Mouse (Mus musculus) heart, adult 2 months (tissue): Measurements from ENCODE around the gene Gabarapl1. TPM values are rescaled to one million over a fixed set of nuclear protein-coding genes. Genes with fewer than 3 reads are reported as not detected.

Source experiments
- DNase-seq, 2 experiments: peaks; one replicate each; pipeline ENCODE4 v3.0.0; 2021
- H3K27ac ChIP-seq: fragments of 200-600 bp; 2 replicates; pipeline ENCODE4 v1.8.1; 2022
- H3K27me3 ChIP-seq: fragments of 200-500 bp; 2 replicates; pipeline ENCODE4 v1.6.1; 2012; ENCODE audit warnings: mild to moderate bottlenecking, low read length, inconsistent platforms, mixed read lengths; ENCODE audit not compliant: control insufficient read depth, insufficient read depth
- H3K36me3 ChIP-seq: fragments of 200-500 bp; 2 replicates; pipeline ENCODE4 v1.6.1; 2012; ENCODE audit warnings: low read length, inconsistent platforms; ENCODE audit not compliant: control insufficient read depth, insufficient read depth
- H3K4me1 ChIP-seq: fragments of 200-500 bp; 2 replicates; pipeline ENCODE4 v1.6.1; 2011; ENCODE audit warnings: low read length; ENCODE audit not compliant: control insufficient read depth, insufficient read depth
- H3K4me3 ChIP-seq: fragments of 200-600 bp; 2 replicates; pipeline ENCODE4 v1.8.1; 2022
- H3K79me2 ChIP-seq: fragments of 200-500 bp; replicated peaks from 2 replicates; pipeline ENCODE4 v1.6.1; 2012; ENCODE audit warnings: mild to moderate bottlenecking, inconsistent platforms, low read length, moderate library complexity, mixed read lengths; ENCODE audit not compliant: control insufficient read depth, insufficient read depth
- H3K9ac ChIP-seq: fragments of 200-500 bp; 2 replicates; pipeline ENCODE4 v1.6.1; 2012; ENCODE audit warnings: low read depth, mild to moderate bottlenecking, control low read depth, inconsistent platforms, low read length, mixed read lengths
- CTCF ChIP-seq: fragments of 200-600 bp; IDR thresholded peaks from 2 replicates; pipeline ENCODE4 v1.8.1; 2022; ENCODE audit warnings: antibody characterized with exemption, mild to moderate bottlenecking, moderate library complexity
- EP300 ChIP-seq: fragments of 200-500 bp; IDR thresholded peaks from 2 replicates; pipeline ENCODE4 v1.6.1; 2011; ENCODE audit warnings: low read depth, low read length, control low read depth; ENCODE audit not compliant: insufficient read depth
- POLR2A ChIP-seq: fragments of 200-500 bp; IDR thresholded peaks from 2 replicates; pipeline ENCODE4 v1.6.1; 2011; ENCODE audit warnings: mild to moderate bottlenecking, low read depth, low read length, control low read depth; ENCODE audit not compliant: insufficient read depth
- WGBS: fragments of 180-500 bp; shearing (Covaris S2); methylation state at CpG from one replicate; pipeline ENCODE4 v1.1.7; 2018; 5-methylcytosine and 5-hydroxymethylcytosine counted together
- intact Hi-C: fragments of 180-260 bp; cut with DNase I; formaldehyde crosslinking; loops from one replicate; pipeline ENCODE4 v1.15.1; 2025
- polyA plus RNA-seq: library from polyadenylated mRNA; depleted of rRNA; stranded (reverse); fragments of >200 nt; gene quantifications from 2 replicates; pipeline ENCODE4 v1.2.3, GENCODE M21; 2012
- total RNA-seq, 2 experiments: library from RNA; stranded (reverse); gene quantifications; 2 replicates each; pipeline ENCODE4 v1.2.3; 2021

The Gabarapl1 gene
- total and polyA plus RNA-seq, 3 experiments: 63.7 to 166 (median 118) TPM

DNA sequence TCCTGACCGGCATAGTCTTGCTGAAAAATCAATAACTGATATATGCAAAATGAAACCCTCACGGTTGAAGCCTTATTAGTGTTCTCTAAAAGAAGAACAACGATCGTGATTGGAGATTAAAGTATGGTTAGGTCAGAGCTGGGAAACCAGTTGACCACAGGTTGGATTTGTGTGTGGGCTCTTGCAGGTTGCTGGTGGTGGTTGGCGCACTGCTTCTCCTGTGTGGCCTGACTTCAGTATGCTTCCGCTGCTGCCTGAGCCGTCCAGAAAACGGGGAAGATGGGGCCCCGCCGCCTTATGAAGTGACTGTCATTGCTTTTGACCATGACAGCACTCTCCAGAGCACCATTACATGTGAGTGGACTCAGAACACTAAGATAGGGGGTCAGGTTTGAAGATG is 16.6 kb upstream of the Gabarapl1 start:
- Histone ChIP-seq H3K79me2 (no peaks in the 10 kb centered on the region), H3K9ac (no peak overlapping the region), H3K4me1 (no peaks in the 10 kb centered on the region), H3K27ac (no peak overlapping the region), H3K4me3 (no peak overlapping the region), H3K27me3 (no peaks in the 10 kb centered on the region), H3K36me3 (no peaks in the 10 kb centered on the region)
- WGBS: 89% methylated on average over 10 of the region's 10 CpGs
- DNase-seq: no peak
- intact Hi-C loops: no loop called here
- TF ChIP-seq POLR2A: no peak
- no peak for TF ChIP-seq CTCF
- no peak for TF ChIP-seq EP300

DNA sequence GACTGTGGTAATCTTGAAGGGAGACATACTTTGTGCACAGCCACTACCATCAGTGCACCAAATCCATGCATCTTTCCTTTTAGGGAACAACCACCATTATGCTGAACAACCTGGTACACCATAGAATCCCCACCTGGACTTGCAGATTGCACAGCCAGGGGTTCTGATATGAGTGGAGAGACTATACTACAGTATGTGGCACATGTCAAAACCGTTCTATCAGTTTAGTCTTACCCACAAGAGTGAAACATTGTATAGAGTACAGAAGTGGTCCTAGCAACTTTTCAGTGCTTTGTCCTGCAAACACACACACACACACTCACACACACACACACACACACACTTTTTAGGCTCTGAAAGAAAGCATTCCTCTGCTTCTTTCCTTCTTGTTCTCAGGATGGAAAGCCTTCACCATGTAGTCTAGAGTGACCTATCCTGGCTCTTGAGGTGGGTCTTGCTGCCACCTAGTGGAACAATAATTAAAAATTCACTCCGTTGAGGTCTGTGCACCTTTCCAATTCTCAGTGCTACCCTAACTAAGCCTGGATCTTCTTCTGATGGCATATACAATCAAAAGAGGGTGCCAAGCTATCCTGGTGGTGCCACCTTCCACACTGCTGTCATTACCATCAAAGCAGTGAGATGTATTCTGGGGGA is 15.1 kb upstream of the Gabarapl1 start:
- Histone ChIP-seq H3K4me3 (no peak overlapping the region), H3K9ac (no peak overlapping the region), H3K27me3 (no peaks in the 10 kb centered on the region), H3K79me2 (no peaks in the 10 kb centered on the region), H3K4me1 (no peaks in the 10 kb centered on the region), H3K27ac (no peak overlapping the region), H3K36me3 (no peaks in the 10 kb centered on the region)
- TF ChIP-seq CTCF (peak; percentile 74), POLR2A (no peak), EP300 (no peak)
- intact Hi-C loops: loop anchor here (1.0 to 2.0 kb wide), 3 partner anchors 41 to 125 kb away; no protein-coding TSS in a partner anchor
- 48% methylated on average over 2 of the region's 2 CpGs for WGBS
- no peak for DNase-seq

DNA sequence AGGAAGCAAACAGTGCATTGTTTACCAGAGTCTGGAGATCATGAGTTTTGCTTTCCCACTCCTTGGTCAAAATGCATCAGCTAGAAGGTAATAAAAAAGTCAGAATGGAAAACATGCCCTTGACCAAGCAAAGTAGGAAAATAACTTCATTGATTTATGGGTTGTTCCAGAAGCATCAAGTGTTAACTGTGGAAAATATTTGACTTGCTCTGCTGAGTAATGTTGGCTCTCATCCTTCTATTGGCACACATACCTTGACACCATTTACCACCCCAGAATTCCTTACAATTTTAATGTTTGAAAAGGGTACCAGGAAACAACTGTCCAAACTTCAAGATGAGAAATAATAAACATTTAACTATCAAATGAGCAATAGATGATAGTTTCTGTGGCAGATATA is 6.9 kb upstream of the Gabarapl1 start:
- no peaks in the 10 kb centered on the region for H3K27me3 ChIP-seq
- DNase-seq: no peak
- H3K9ac ChIP-seq: no peak overlapping the region
- TF ChIP-seq EP300: no peak
- no peak for TF ChIP-seq POLR2A
- TF ChIP-seq CTCF: no peak
- H3K36me3 ChIP-seq: no peaks in the 10 kb centered on the region
- no peak overlapping the region for H3K27ac ChIP-seq
- H3K4me1 ChIP-seq: no peaks in the 10 kb centered on the region
- H3K4me3 ChIP-seq: no peak overlapping the region
- intact Hi-C loops: no loop called here
- H3K79me2 ChIP-seq: no peaks in the 10 kb centered on the region

- H3K9ac ChIP-seq: no peak overlapping the region
- TF ChIP-seq CTCF (no peak), EP300 (no peak), POLR2A (no peak)
- no peaks in the 10 kb centered on the region for H3K27me3 ChIP-seq
- H3K4me3 ChIP-seq: no peak overlapping the region
- no peak overlapping the region for H3K27ac ChIP-seq
- H3K36me3 ChIP-seq: no peaks in the 10 kb centered on the region
- no peaks in the 10 kb centered on the region for H3K79me2 ChIP-seq
- no peak for DNase-seq
- intact Hi-C loops: no loop called here
- WGBS: 30% methylated on average over 2 of the region's 2 CpGs
- H3K4me1 ChIP-seq: peaks cover 2% of the 10 kb centered on the region
These were observed 5.5 kb upstream of the Gabarapl1 start for GRCm38 (mm10) chr6:129527416-129527815.

- H3K9ac ChIP-seq: no peak overlapping the region
- intact Hi-C loops: loop anchor here (10.0 kb wide), 1 partner anchor 345 kb away; the partner anchor contains the start of gene Clec2d
- H3K27me3 ChIP-seq: no peaks in the 10 kb centered on the region
- H3K4me1 ChIP-seq: peaks cover 6% of the 10 kb centered on the region
- no peak overlapping the region for H3K27ac ChIP-seq
- WGBS: 83% methylated on average over 1 of the region's 1 CpGs
- no peaks in the 10 kb centered on the region; the same call in 1 of the 2 replicates for H3K79me2 ChIP-seq
- no peak for DNase-seq
- H3K36me3 ChIP-seq: peaks cover 3% of the 10 kb centered on the region; the same call in 1 of the 2 replicates
- TF ChIP-seq POLR2A (no peak), CTCF (no peak), EP300 (no peak)
- no peak overlapping the region for H3K4me3 ChIP-seq
These were observed 3.4 kb upstream of the Gabarapl1 start for GRCm38 (mm10) chr6:129529605-129530004.

DNA sequence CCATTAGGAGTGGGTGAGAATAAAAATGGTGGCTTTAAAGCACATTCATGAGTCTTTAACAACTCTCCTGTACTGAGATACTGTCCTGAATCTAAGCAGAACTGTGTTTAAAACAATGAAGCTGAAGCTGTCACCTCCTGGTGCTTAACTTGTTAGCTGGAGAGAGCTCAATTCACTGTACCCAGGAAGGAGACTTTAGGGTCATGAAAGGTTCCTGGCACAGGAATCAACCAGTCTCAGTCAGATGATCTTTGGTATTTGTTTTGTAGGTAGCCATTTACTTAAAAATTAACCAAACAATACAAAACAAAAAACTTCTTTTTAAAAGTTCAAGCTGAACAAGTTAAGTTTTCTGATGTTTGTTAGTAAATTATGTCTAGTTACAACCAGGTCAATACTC is 2.7 kb upstream of the Gabarapl1 start:
- no peak overlapping the region for H3K4me3 ChIP-seq
- peaks cover 2% of the 10 kb centered on the region; the same call in 1 of the 2 replicates for H3K79me2 ChIP-seq
- intact Hi-C loops: loop anchor here (10.0 kb wide), 1 partner anchor 345 kb away; the partner anchor contains the start of gene Clec2d
- no peak for TF ChIP-seq EP300
- TF ChIP-seq CTCF: no peak
- no peak for TF ChIP-seq POLR2A
- no peaks in the 10 kb centered on the region for H3K27me3 ChIP-seq
- H3K27ac ChIP-seq: no peak overlapping the region; the same call in 1 of the 2 replicates
- peaks cover 9% of the 10 kb centered on the region for H3K4me1 ChIP-seq
- H3K9ac ChIP-seq: no peak overlapping the region
- peaks cover 9% of the 10 kb centered on the region for H3K36me3 ChIP-seq
- no peak for DNase-seq
